Mouse (Mus musculus) kidney, embryonic 16.5 days (tissue): Measurements from ENCODE around the gene Spred2. TPM values are rescaled to one million over a fixed set of nuclear protein-coding genes. Genes with fewer than 3 reads are reported as not detected.

Source experiments
- ATAC-seq: fragments of 200-750 bp; cut with Nextera tagmentation; 2 replicates; pipeline ENCODE4 v1.8.0; 2017; ENCODE audit warnings: moderate TSS enrichment; ENCODE audit not compliant: low FRiP score, low TSS enrichment
- H3K27ac ChIP-seq: fragments of 300-500 bp; sonication (generic); 2 replicates; pipeline ENCODE4 v1.5.1; 2014; ENCODE audit warnings: low read length
- H3K27me3 ChIP-seq: fragments of 300-500 bp; sonication (generic); 2 replicates; pipeline ENCODE4 v1.6.1; 2014; ENCODE audit warnings: low read length, control low read depth, mixed read lengths; ENCODE audit not compliant: insufficient read depth
- H3K36me3 ChIP-seq: fragments of 300-500 bp; sonication (generic); 2 replicates; pipeline ENCODE4 v1.6.1; 2014; ENCODE audit warnings: low read length, control low read depth, mixed read lengths; ENCODE audit not compliant: insufficient read depth
- H3K4me1 ChIP-seq: fragments of 300-500 bp; sonication (generic); 2 replicates; pipeline ENCODE4 v1.6.1; 2014; ENCODE audit warnings: low read length, control low read depth, mixed read lengths; ENCODE audit not compliant: insufficient read depth
- H3K4me2 ChIP-seq: fragments of 300-500 bp; sonication (generic); replicated peaks from 2 replicates; pipeline ENCODE4 v1.6.1; 2014; ENCODE audit warnings: low read depth, low read length
- H3K4me3 ChIP-seq: fragments of 300-500 bp; sonication (generic); 2 replicates; pipeline ENCODE4 v1.5.1; 2014; ENCODE audit warnings: mild to moderate bottlenecking, low read length
- H3K9ac ChIP-seq: fragments of 300-500 bp; sonication (generic); replicated peaks from 2 replicates; pipeline ENCODE4 v1.6.1; 2014; ENCODE audit warnings: low read length
- H3K9me3 ChIP-seq: fragments of 300-500 bp; sonication (generic); 2 replicates; pipeline ENCODE4 v1.6.1; 2016; ENCODE audit warnings: low read length, control low read depth
- WGBS: fragments of 180-500 bp; shearing (Covaris S2); extraction: QIAGEN DNeasy Blood & Tissue Kit; methylation state at CpG from one replicate; pipeline ENCODE4 v1.1.7; 2014; 5-methylcytosine and 5-hydroxymethylcytosine counted together
- polyA plus RNA-seq: library from polyadenylated mRNA; unstranded; fragments of >200 nt; fragmentation: Nextera tagmentation; extraction: Ambion mirVana; gene quantifications from 2 replicates; pipeline ENCODE4 v1.2.1, GENCODE M21; 2015

Spred2 gene
- polyA plus RNA-seq, 1 experiment from 2014 or later = 8.3 TPM

GRCm38 (mm10) chr11:19947626-19948135, 23.5 kb downstream of the Spred2 start:
- Histone ChIP-seq H3K4me2 (no peak overlapping the region), H3K4me3 (no peak overlapping the region), H3K9me3 (no peaks in the 10 kb centered on the region), H3K27me3 (no peaks in the 10 kb centered on the region), H3K36me3 (peaks cover 9% of the 10 kb centered on the region), H3K27ac (no peak overlapping the region), H3K4me1 (peaks cover 53% of the 10 kb centered on the region), H3K9ac (no peak overlapping the region)
- ATAC-seq = no peak
- WGBS = 77% methylated on average over 7 of the region's 7 CpGs

GRCm38 (mm10) chr11:19949725-19950124, 25.6 kb downstream of the Spred2 start:
- no peak for ATAC-seq
- Histone ChIP-seq H3K27me3 (no peaks in the 10 kb centered on the region), H3K36me3 (peaks cover 9% of the 10 kb centered on the region), H3K4me2 (no peak overlapping the region), H3K27ac (no peak overlapping the region; the same call in 1 of the 2 replicates), H3K9ac (no peak overlapping the region), H3K4me1 (peaks cover 56% of the 10 kb centered on the region), H3K9me3 (no peaks in the 10 kb centered on the region), H3K4me3 (no peak overlapping the region)
- 69% methylated on average over 5 of the region's 5 CpGs for WGBS

- Histone ChIP-seq H3K36me3 (peaks cover 8% of the 10 kb centered on the region), H3K9ac (no peak overlapping the region), H3K9me3 (no peaks in the 10 kb centered on the region), H3K27me3 (no peaks in the 10 kb centered on the region), H3K4me1 (peaks cover 56% of the 10 kb centered on the region), H3K4me2 (no peak overlapping the region), H3K4me3 (no peak overlapping the region), H3K27ac (peak overlapping the region; percentile 15; the same call in 1 of the 2 replicates)
- no peak for ATAC-seq
- 67% methylated on average over 8 of the region's 8 CpGs for WGBS
Measured at GRCm38 (mm10) chr11:19950169-19950568, 26.0 kb downstream of the Spred2 start.

- WGBS = 37% methylated on average over 8 of the region's 8 CpGs
- H3K9me3 ChIP-seq = no peaks in the 10 kb centered on the region
- no peaks in the 10 kb centered on the region for H3K36me3 ChIP-seq
- H3K27me3 ChIP-seq = no peaks in the 10 kb centered on the region
- no peak overlapping the region for H3K4me3 ChIP-seq
- ATAC-seq = no peak
- no peak overlapping the region for H3K9ac ChIP-seq
- H3K27ac ChIP-seq = no peak overlapping the region
- H3K4me2 ChIP-seq = no peak overlapping the region
- H3K4me1 ChIP-seq = peaks cover 43% of the 10 kb centered on the region
Measured at GRCm38 (mm10) chr11:19952963-19953362, 28.8 kb downstream of the Spred2 start.

GRCm38 (mm10) chr11:19953919-19954318, 29.7 kb downstream of the Spred2 start:
- 96% methylated on average over 7 of the region's 7 CpGs for WGBS
- Histone ChIP-seq H3K9me3 (no peaks in the 10 kb centered on the region), H3K9ac (no peak overlapping the region), H3K36me3 (no peaks in the 10 kb centered on the region), H3K27me3 (no peaks in the 10 kb centered on the region), H3K4me2 (no peak overlapping the region), H3K4me1 (peaks cover 34% of the 10 kb centered on the region), H3K4me3 (no peak overlapping the region), H3K27ac (no peak overlapping the region)
- no peak for ATAC-seq

- Histone ChIP-seq H3K36me3 (no peaks in the 10 kb centered on the region), H3K9ac (no peak overlapping the region), H3K4me3 (no peak overlapping the region), H3K9me3 (no peaks in the 10 kb centered on the region), H3K27me3 (no peaks in the 10 kb centered on the region), H3K4me2 (no peak overlapping the region), H3K27ac (no peak overlapping the region), H3K4me1 (peaks cover 34% of the 10 kb centered on the region)
- WGBS = 36% methylated on average over 9 of the region's 9 CpGs
- ATAC-seq = no peak
Measured at GRCm38 (mm10) chr11:19955069-19955468, 30.9 kb downstream of the Spred2 start.

- ATAC-seq = no peak
- H3K4me1 ChIP-seq = peaks cover 40% of the 10 kb centered on the region
- no peaks in the 10 kb centered on the region for H3K9me3 ChIP-seq
- H3K4me3 ChIP-seq = no peak overlapping the region
- no peak overlapping the region for H3K27ac ChIP-seq
- WGBS = 89% methylated on average over 6 of the region's 6 CpGs
- H3K27me3 ChIP-seq = no peaks in the 10 kb centered on the region
- no peaks in the 10 kb centered on the region for H3K36me3 ChIP-seq
- H3K4me2 ChIP-seq = no peak overlapping the region
- H3K9ac ChIP-seq = no peak overlapping the region
Measured at GRCm38 (mm10) chr11:19955701-19956100, 31.5 kb downstream of the Spred2 start.

- H3K27ac ChIP-seq = no peak overlapping the region
- no peaks in the 10 kb centered on the region for H3K9me3 ChIP-seq
- no peak overlapping the region for H3K9ac ChIP-seq
- peaks cover 54% of the 10 kb centered on the region for H3K4me1 ChIP-seq
- H3K4me3 ChIP-seq = no peak overlapping the region
- 81% methylated on average over 3 of the region's 3 CpGs for WGBS
- H3K27me3 ChIP-seq = no peaks in the 10 kb centered on the region
- H3K4me2 ChIP-seq = no peak overlapping the region
- ATAC-seq = no peak
- H3K36me3 ChIP-seq = no peaks in the 10 kb centered on the region
Measured at GRCm38 (mm10) chr11:19959006-19959405, 34.8 kb downstream of the Spred2 start.

- WGBS = 81% methylated on average over 5 of the region's 5 CpGs
- no peak overlapping the region for H3K4me3 ChIP-seq
- H3K4me2 ChIP-seq = no peak overlapping the region
- no peak overlapping the region for H3K27ac ChIP-seq
- ATAC-seq = no peak
- no peak overlapping the region for H3K9ac ChIP-seq
- no peaks in the 10 kb centered on the region for H3K9me3 ChIP-seq
- H3K4me1 ChIP-seq = peaks cover 60% of the 10 kb centered on the region
- H3K36me3 ChIP-seq = no peaks in the 10 kb centered on the region
- H3K27me3 ChIP-seq = no peaks in the 10 kb centered on the region
Measured at GRCm38 (mm10) chr11:19959897-19960296, 35.7 kb downstream of the Spred2 start.

GRCm38 (mm10) chr11:19960541-19960940, 36.4 kb downstream of the Spred2 start:
- H3K4me1 ChIP-seq = peaks cover 62% of the 10 kb centered on the region
- WGBS = 91% methylated on average over 3 of the region's 3 CpGs
- no peak for ATAC-seq

More at GRCm38 (mm10) chr11:19960541-19960940, 36.4 kb downstream of the Spred2 start:
- Histone ChIP-seq H3K9ac (no peak overlapping the region), H3K36me3 (no peaks in the 10 kb centered on the region), H3K4me2 (no peak overlapping the region), H3K27ac (no peak overlapping the region), H3K4me3 (no peak overlapping the region), H3K9me3 (no peaks in the 10 kb centered on the region), H3K27me3 (no peaks in the 10 kb centered on the region)
